Mouse (Mus musculus): ENCODE measurements around the gene Agbl2. TPM values are rescaled to one million over a fixed set of nuclear protein-coding genes. Genes with fewer than 3 reads are reported as not detected.

Agbl2 gene
- total RNA-seq, 4 experiments from 2014 or later = 0.78 to 1.0 (median 1.00) TPM

DNA sequence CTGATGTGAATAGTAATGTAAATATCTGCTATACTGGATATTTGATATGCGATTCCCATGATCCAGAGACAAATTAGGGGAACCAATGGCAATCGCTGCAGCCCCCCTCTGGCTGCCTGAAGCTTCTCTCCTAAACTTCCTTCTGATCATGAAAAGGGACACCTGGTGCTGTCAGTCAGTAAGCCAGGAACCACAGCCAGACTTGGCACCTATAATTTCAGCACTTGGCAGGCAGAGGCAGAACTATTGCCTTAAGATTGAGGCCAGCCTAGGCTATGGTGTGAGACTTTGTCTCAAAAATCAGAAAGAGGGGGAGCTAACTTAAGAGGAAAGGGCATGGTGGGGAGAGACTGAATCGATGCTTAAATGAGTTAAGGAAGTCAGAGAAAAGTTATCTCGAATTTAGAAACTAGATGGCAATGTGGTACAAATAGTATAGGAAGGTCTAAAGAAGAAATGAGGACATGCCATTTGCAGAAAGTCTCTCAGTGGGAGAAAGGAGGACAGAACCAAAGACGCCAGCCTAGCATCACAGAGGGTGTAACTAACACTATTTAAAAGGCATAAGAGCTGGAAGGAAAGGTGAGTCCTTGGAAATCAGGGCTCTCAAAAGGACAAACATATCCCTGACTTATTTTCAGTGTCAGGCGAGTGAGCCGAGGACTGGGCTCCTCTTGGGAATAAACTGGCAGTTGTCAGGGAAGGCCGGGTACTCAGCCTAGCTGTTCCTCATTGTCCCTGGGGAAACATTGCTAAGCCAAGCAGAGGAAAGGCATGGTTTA, 88.8 kb downstream of the Agbl2 start:
- no peak for DNase-seq

DNA sequence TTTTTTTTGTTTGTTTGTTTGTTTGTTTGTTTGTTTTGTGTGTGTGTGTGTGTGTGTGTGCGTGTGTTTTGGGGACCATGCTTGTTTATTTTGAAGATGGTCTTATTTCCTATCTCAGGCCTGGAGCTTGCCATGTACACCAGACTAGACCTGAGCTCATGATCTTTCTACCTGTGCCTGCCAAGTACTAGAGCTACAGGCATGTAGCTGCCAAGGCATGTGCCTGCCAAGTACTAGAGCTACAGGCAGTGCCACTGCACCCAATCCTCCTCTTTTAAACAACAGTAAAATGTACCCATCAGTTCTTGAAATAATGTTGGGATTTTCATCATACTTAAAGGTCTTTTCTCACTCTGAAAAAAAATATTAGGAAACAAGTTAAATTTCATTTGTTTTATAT, 91.5 kb downstream of the Agbl2 start:
- DNase-seq = no peak

DNA sequence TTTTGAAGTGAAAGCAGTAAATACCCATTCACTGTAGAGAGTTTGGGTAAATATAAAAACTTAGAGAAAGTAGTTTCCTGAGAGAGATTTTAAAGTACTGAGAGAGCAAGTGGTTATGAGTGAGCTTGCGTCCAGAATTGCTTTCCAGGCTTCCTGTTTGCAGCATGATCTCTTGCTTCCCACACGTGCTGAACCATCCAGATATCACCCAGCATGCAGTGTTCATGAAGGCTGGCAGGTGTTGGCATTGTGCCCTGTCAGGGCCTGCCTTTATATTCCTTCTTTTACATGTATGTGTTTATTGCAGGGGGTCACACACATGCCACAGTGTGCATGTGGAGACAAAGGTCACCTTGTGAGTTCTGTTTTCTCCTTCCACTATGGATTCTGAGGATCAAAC, 92.7 kb downstream of the Agbl2 start:
- no peak for DNase-seq

DNA sequence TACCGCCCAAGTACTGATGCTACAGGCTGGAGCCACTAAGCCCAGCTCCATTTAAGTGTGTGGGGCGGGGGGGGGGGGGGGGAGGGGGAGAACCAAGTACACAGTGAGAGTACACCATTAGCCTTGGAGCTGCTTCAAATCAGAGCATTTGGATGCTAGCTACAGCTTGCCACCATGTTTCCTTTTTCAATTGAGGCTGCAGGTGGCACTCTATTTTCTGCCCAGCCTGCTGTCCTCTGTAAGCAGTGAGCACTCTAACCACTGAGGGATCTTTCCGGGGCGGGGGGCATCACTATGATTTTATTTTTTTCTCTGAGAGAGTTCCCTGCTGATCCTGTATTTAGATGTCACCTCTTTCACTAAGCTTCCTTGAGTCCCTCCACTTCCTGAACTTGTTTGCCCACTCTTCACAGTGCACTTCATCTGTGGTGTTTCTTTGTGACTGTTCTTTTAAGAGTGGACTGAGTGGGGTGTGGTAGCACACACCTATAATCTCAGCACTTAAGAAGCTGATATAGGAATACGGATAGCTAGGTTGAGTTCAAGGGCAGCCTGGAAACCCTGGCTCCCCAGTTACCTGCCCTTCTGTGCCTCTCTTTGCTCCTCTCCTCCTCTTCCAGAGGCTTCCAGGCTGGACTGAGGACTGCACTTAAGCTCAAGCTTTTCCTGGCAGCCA, 95.2 kb downstream of the Agbl2 start:
- DNase-seq = no peak

DNA sequence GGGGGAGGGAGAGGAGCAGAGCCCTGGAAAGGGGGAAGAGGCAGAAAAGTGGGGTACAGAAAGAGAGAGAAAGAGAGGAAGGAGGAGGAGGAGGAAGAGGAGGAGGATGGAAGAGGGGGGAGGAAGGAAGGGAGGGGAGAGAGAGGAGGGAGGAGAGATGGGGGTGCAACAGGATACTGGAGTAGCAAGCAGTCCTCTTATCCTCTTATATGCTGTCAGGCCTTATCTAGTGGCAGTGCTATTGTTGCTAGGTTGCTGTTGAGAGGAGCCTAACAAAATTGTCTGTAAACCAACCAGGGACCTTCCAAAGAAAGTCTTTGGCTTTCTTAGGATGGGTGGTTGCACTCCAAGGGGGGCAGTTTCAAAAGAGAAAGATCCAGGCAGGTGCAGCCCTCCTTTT, 96.9 kb downstream of the Agbl2 start:
- no peak for DNase-seq

DNA sequence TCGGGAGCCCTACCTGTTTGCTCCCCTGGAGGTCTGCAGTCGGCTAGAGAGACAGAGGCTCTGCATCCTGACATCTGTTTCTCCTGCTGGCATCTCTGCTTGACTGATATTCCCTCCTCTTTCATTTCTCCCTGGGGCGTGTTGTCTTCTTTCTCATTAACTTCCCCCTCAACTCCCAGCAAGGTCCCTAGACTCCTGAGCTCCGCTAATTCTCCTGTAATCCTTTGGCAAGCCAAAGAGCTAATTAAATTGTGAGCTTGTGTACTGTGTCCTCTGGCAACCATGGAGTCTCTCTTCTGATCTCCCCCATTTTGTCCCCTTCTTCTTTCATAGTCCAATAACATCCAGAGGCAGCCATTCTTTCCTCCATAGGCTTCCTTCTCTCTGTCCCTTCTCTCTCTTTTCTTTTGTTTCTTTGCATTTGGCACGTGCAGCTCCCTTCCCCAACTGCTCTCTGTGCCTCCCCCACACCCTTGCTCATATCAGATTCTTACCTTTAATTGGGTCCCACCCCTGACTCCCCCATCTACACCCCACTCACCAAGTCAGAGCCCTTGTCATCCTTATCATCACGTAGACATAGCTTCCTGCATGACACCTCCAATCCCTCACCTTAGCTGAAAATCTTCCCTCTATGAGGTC, 97.7 kb downstream of the Agbl2 start:
- DNase-seq = no peak

DNA sequence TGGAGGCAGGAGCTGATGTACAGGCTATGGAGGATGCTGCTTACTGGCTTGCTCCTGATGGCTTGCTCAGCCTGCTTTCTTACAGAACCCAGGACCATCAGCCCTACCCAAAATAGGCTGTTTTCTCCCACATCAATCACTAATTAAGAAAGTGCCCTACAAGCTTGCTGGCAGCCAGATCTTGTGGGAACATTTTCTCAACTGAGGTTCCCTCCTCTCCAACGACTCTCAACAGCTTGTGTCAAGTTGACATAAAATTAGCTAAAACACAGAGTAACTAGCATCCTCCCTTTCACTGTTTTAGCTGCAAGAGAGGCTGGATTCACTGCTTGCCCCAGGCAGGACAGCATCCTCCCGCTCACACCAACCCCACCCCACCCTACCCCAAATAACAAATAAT, 99.3 kb downstream of the Agbl2 start:
- no peak for DNase-seq

Other genes with a start within 250 kb of the Agbl2 start
- gene Ptprj, start 202.1 kb upstream of the Agbl2 start, total RNA-seq (2022) = 10 to 100 TPM; 13.5 to 33.1 (median 23.3) TPM
- gene Nup160, start 105.5 kb upstream of the Agbl2 start, total RNA-seq (2022) = 10 to 100 TPM; 19.8 to 33.5 (median 23.4) TPM
- 100 to 1,000 TPM in 1 of 4 experiments, 10 to 100 TPM in 3; 42.9 to 112 (median 72.3) TPM for gene Fnbp4, start 37.4 kb upstream of the Agbl2 start, total RNA-seq (2022)
- gene Mtch2, start 64.4 kb downstream of the Agbl2 start, total RNA-seq (2022) = 100 to 1,000 TPM; 136 to 235 (median 166) TPM
- 1 to 10 TPM; 1.6 to 3.5 (median 2.8) TPM for gene C1qtnf4, start 103.1 kb downstream of the Agbl2 start, total RNA-seq (2022)
- 10 to 100 TPM; 41.4 to 48.0 (median 45.2) TPM for gene Kbtbd4, start 122.0 kb downstream of the Agbl2 start, total RNA-seq (2022)
- gene Ndufs3, start 122.1 kb downstream of the Agbl2 start, total RNA-seq (2022) = 100 to 1,000 TPM; 308 to 467 (median 370) TPM
- gene Celf1, start 157.7 kb downstream of the Agbl2 start, total RNA-seq (2022) = 100 to 1,000 TPM in 1 of 4 experiments, 10 to 100 TPM in 3; 74.4 to 102 (median 89.7) TPM